Mouse (Mus musculus) liver, embryonic 14.5 days (tissue): Measurements from ENCODE around the gene Adam4.

Source experiments
- CTCF ChIP-seq: IDR thresholded peaks from 2 replicates; pipeline ENCODE4 v1.5.1; 2016; ENCODE audit warnings: antibody characterized with exemption, low read depth, control low read depth
- EP300 ChIP-seq: IDR thresholded peaks from 2 replicates; pipeline ENCODE4 v1.6.1; 2016; ENCODE audit warnings: antibody characterized with exemption, low read depth

DNA sequence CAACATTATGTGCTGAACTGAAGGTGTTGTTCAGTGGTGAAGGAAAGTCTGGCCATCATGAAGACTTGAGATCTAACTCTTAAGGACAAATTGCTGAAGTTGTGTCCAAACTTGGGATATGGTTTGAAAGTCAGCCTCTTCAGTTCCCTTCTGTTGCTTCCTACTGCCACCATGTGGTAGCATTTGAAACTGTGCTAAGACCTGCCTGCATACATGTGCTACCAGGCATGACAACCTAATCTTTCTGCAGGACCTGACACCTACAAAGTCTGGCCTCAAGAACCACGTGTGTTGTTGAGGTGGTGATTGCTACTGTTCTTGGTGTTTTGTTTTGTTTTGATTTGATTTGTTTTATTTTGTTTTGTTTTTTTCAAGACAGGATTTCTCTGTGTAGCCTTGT lies 19.6 kb downstream of the Adam4 start:
- TF ChIP-seq CTCF: peak; percentile 71
- TF ChIP-seq EP300: no peak
